Mouse (Mus musculus) lung, adult 2 months (tissue): ENCODE results near the gene Spag6.

ENCODE experiments used
- CTCF ChIP-seq: fragments of 200-500 bp; IDR thresholded peaks from 2 replicates; pipeline ENCODE4 v1.5.1; 2011; ENCODE audit warnings: mild to moderate bottlenecking, low read length, control low read depth; ENCODE audit not compliant: insufficient read depth
- POLR2A ChIP-seq: fragments of 200-500 bp; IDR thresholded peaks from 2 replicates; pipeline ENCODE4 v1.6.1; 2011; ENCODE audit warnings: low read depth, mild to moderate bottlenecking, control low read depth, low read length, borderline replicate concordance; ENCODE audit errors: extremely low read depth

- TF ChIP-seq CTCF (no peak), POLR2A (no peak)
Observed at GRCm38 (mm10) chr2:18695163-18695562, 1.3 kb downstream of the Spag6 start.
